Mouse (Mus musculus): ENCODE results near the gene Slc26a1. TPM values are rescaled to one million over a fixed set of nuclear protein-coding genes. Genes with fewer than 3 reads are reported as not detected.
A peak's percentile ranks its signal among the peaks of the same experiment; 100 is the strongest.
"Not testable (repeated sequence)": the region's sequence is repeated elsewhere in the genome, so short reads cannot be mapped to it uniquely, and the experiment has no call there.

Gene Slc26a1
- total RNA-seq, 2 experiments from 2014 or later: 12.3 to 22.9 TPM

GRCm38 (mm10) chr5:108636172-108636571, 39.2 kb downstream of the Slc26a1 start:
- ATAC-seq (replicated peaks; ENCODE audit: low FRiP score, low TSS enrichment, poor library complexity, severe bottlenecking): no peak

GRCm38 (mm10) chr5:108634088-108634487, 41.3 kb downstream of the Slc26a1 start:
- ATAC-seq (replicated peaks; ENCODE audit: low FRiP score, low TSS enrichment, poor library complexity, severe bottlenecking): not testable (repeated sequence)

GRCm38 (mm10) chr5:108633676-108634075, 41.7 kb downstream of the Slc26a1 start:
- no peak for ATAC-seq (replicated peaks; ENCODE audit: low FRiP score, low TSS enrichment, poor library complexity, severe bottlenecking)

DNA sequence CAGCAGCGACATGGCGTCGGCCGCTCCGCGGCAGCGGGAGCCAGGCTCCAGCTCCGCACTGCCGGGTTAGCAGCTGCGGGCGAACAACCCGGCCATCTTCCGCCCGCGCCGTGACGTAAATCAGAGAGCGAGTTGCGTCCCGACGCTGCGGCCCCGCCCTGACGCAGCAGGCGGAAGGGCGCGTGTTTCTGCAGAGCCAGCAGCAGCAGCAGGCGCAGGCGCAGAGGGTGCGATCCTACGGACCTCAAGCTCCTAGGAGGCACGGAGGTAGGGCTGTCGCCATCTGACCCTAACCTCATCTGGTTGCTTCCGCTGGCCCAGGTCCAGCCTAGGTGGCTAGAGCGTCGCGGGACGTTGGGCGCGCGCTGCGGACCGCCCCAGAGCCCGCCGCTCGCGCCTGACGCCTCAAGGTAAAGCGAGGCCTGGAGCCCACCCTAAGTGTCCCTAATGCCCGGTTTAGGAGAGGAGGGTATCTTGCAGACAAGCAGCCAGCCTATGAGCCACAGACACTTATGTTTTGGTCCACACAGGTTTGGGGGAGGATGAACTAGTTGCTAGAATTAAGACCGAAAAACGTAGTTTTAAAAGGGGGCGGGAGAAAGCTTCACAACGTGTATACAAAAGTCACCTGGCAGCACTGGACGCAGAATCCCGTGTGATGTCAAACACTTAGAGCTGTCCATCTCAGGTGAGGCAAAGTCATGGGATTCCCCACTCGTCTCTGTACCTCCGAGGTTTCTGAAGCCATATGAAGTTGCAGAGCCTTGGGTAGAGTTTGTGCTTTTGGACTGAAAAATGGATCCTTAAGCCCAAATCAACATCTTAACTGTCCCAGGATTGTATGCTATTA, 45.5 kb downstream of the Slc26a1 start, which contains the start of the genes Gak and Tmem175:
TSS of gene Gak (minus strand) at position 122 of the 850 bp plus-strand sequence.
TSS of gene Tmem175 (plus strand) at position 137 of the 850 bp plus-strand sequence.
- ATAC-seq (replicated peaks; ENCODE audit: low FRiP score, low TSS enrichment, poor library complexity, severe bottlenecking): peak; percentile 94

DNA sequence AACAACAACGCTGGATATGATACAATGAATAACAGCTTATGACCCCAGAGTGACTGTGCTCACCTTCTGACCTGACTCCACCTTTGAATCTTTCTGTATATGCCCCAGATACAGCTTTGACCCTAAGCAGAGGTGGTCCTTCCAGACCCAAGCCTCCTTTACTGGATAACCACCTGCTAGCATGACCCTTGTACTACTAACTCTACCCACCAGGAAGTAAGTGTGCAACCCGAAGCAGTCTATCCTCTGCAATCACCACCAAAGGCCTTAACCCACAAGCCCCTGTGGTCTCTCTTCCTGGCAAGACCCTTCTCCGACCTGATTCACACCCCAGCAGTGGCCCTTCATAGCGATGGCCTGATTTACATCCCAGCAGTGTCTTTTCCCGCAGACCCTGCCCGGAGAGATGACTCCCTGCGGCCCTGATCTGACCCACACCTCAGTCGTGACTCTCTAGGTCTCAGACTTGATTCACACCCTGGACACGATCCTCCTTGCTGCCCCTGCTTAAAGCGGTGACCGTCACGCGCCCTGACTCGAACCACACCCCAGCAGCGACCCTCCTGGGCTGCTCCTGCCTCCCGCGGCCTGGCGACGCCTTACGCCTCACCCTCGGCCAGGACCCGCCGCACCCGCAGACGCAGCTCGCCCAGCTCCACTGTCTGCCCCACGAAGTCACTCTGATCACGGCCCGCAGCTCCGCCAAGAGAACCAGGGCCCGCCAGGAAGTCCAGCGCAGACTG, 46.3 kb downstream of the Slc26a1 start:
- peak; percentile 57 for ATAC-seq (replicated peaks; ENCODE audit: low FRiP score, low TSS enrichment, poor library complexity, severe bottlenecking)

DNA sequence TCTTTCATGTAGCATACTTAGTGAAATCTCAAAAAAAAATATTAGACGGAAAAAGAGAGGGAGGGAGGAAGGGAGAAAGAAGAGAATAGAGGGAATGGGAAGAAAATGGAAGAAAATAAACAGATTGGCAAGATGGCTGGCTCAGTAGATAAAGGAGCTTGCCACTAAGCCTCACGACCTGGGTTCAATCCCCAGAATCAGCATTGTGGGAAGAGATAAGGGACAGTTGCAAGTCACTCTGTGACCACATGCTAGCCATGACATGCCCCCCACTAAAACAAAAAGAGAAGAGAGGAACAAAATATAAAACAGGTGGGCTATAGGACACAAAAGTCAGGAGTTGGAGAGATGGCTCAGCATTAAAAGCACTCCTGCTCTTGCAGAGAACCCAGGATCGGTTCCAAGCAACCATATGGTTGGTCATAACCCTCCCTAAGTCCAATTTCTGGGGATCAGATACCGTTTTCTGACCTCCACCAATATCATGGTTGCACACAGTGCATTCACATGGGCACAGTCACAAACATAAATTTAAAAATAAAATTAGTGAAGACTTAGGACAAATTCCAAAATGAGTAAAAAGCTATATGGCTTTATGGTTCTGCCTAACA, 49.2 kb downstream of the Slc26a1 start:
- no peak for ATAC-seq (replicated peaks; ENCODE audit: low FRiP score, low TSS enrichment, poor library complexity, severe bottlenecking)

GRCm38 (mm10) chr5:108621870-108622269, 53.5 kb downstream of the Slc26a1 start:
- no peak for ATAC-seq (replicated peaks; ENCODE audit: low FRiP score, low TSS enrichment, poor library complexity, severe bottlenecking)

Other genes with a start within 250 kb of the Slc26a1 start
- 469 and 530 TPM in 2 replicates for gene Atp5k, start 241.1 kb downstream of the Slc26a1 start, total RNA-seq (2014; fragmentation: Nextera tagmentation)
- 315 and 364 TPM in 2 replicates for gene Atp5k, start 241.1 kb downstream of the Slc26a1 start, total RNA-seq (2017)
- 0.22 TPM in 1 of 2 replicates, not detected in the other for gene Mfsd7a, start 226.7 kb downstream of the Slc26a1 start, total RNA-seq (2014; fragmentation: Nextera tagmentation)
- 0.23 TPM in 1 of 2 replicates, not detected in the other for gene Mfsd7a, start 226.7 kb downstream of the Slc26a1 start, total RNA-seq (2017)
- 30.8 and 41.9 TPM in 2 replicates for gene Pcgf3, start 214.3 kb downstream of the Slc26a1 start, total RNA-seq (2014; fragmentation: Nextera tagmentation)
- 10.0 and 16.2 TPM in 2 replicates for gene Pcgf3, start 214.3 kb downstream of the Slc26a1 start, total RNA-seq (2017)
- not detected in 2 replicates for gene Cplx1, start 125.5 kb downstream of the Slc26a1 start, total RNA-seq (2014; fragmentation: Nextera tagmentation)
- gene Cplx1, start 125.5 kb downstream of the Slc26a1 start, total RNA-seq (2017): not detected in 2 replicates
- 66.2 and 88.6 TPM in 2 replicates for gene Gak, start 45.8 kb downstream of the Slc26a1 start, total RNA-seq (2014; fragmentation: Nextera tagmentation)
- 101 and 104 TPM in 2 replicates for gene Gak, start 45.8 kb downstream of the Slc26a1 start, total RNA-seq (2017)
- gene Tmem175, start 45.8 kb downstream of the Slc26a1 start, total RNA-seq (2014; fragmentation: Nextera tagmentation): 20.5 and 21.9 TPM in 2 replicates
- 6.5 and 12.3 TPM in 2 replicates for gene Tmem175, start 45.8 kb downstream of the Slc26a1 start, total RNA-seq (2017)
- gene Idua, start 15.2 kb downstream of the Slc26a1 start, total RNA-seq (2014; fragmentation: Nextera tagmentation): 19.9 and 20.7 TPM in 2 replicates
- gene Idua, start 15.2 kb downstream of the Slc26a1 start, total RNA-seq (2017): 2.8 and 7.8 TPM in 2 replicates
- gene Dgkq, start 5.9 kb downstream of the Slc26a1 start, total RNA-seq (2014; fragmentation: Nextera tagmentation): 16.3 and 24.7 TPM in 2 replicates
- 10.5 and 13.0 TPM in 2 replicates for gene Dgkq, start 5.9 kb downstream of the Slc26a1 start, total RNA-seq (2017)
- 16.8 and 29.8 TPM in 2 replicates for gene Fgfrl1, start 16.8 kb upstream of the Slc26a1 start, total RNA-seq (2014; fragmentation: Nextera tagmentation)
- 7.5 and 8.4 TPM in 2 replicates for gene Fgfrl1, start 16.8 kb upstream of the Slc26a1 start, total RNA-seq (2017)
- not detected in 2 replicates for gene Rnf212, start 99.4 kb upstream of the Slc26a1 start, total RNA-seq (2014; fragmentation: Nextera tagmentation)
- gene Rnf212, start 99.4 kb upstream of the Slc26a1 start, total RNA-seq (2017): not detected in 2 replicates
- gene Tmed11, start 119.8 kb upstream of the Slc26a1 start, total RNA-seq (2014; fragmentation: Nextera tagmentation): not detected in 2 replicates
- gene Tmed11, start 119.8 kb upstream of the Slc26a1 start, total RNA-seq (2017): not detected in 2 replicates
- not detected in 2 replicates for gene Vmn2r8, start 133.3 kb upstream of the Slc26a1 start, total RNA-seq (2014; fragmentation: Nextera tagmentation)
- not detected in 2 replicates for gene Vmn2r8, start 133.3 kb upstream of the Slc26a1 start, total RNA-seq (2017)
- not detected in 2 replicates for gene Vmn2r9, start 177.0 kb upstream of the Slc26a1 start, total RNA-seq (2014; fragmentation: Nextera tagmentation)
- gene Vmn2r9, start 177.0 kb upstream of the Slc26a1 start, total RNA-seq (2017): not detected in 2 replicates

All from megakaryocyte-erythroid progenitor cell, adult 5-6 weeks (primary cell).